Mouse (Mus musculus): Measurements from ENCODE around the gene Cacna2d1. TPM values are rescaled to one million over a fixed set of nuclear protein-coding genes. Genes with fewer than 3 reads are reported as not detected.
A peak's percentile ranks its signal among the peaks of the same experiment; 100 is the strongest.

Cacna2d1 gene
- total RNA-seq, 1 experiment from 2014 or later: 143 TPM

- no peak for DNase-seq
Measured at GRCm38 (mm10) chr5:16062773-16063172, 128.3 kb downstream of the Cacna2d1 start.

DNA sequence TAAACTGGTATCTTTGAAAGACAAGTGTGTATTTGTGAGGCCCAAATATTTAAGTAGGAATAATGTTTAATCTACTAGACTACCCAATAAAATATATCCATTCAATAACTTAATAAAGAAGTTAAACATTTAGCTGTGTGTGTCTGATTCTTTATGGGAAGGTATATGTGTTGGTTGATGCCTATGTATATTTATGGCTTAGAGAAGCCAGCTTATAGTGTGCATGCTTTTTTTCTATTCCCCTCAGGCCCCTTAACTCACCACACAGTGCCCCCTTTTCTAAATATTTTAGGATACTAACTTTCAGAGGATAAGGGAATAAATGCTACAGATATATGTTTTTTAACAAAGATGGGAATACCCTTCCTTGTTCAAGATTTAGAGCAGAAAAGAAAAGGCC lies 128.8 kb downstream of the Cacna2d1 start:
- DNase-seq: no peak

DNA sequence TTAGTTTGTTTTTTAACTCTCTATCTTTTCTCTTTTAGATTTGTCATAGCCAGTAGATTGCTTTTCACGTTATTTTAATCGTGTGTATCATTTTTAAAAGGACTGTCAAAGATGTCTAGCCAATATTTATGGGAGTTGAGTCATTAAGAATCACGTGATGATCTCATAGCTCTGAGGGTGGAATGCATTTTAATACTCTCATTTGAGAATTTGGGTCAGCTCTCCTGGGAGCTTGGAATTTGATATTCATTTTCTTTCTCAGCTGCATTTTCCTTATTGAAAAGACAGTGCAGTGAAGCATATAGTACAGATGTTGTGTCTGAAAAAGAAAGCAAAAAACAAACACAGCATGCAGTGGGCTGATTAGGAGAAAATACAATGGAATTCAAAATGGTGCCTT lies 129.5 kb downstream of the Cacna2d1 start:
- no peak for DNase-seq

DNA sequence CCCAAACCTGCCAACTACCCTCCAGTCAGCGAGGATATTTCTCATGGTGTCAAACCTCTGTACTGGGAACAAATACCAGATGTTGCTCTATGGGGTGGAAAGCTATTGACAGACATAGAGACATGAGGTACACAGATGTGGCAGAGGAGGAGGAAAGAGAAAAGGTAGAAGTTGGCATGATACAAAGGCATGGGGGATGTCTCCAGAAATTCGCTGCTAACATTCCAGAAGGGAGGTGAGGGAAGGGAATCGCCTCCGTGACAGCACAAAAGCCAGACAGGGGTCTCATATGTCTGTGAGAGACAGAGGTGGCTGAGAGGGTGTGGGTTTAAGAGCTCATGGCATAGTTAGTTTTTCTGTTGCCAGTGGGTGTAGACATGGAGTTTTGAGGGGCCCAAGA lies 131.3 kb downstream of the Cacna2d1 start:
- DNase-seq: no peak

DNA sequence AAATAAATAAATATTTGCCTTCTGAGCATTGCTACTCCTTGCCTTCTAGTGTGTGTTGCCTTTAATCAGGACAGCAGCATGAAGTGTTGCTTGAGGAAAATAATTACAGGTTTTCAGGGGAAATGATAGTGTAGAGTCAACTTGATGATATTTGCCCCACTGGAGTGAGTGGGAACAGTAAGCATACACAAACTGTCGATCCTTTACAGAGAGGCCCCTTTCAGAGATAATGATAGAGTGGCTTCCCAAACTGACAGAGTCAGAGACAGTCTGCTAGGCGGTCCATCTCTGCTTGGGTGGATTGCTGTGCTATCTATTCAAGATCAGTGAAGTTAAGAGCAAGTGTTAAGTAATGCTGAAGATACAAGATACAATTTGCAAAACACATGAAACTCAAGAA lies 147.8 kb downstream of the Cacna2d1 start:
- DNase-seq: no peak

- DNase-seq: no peak
Measured at GRCm38 (mm10) chr5:16086979-16087902, 152.8 kb downstream of the Cacna2d1 start.

DNA sequence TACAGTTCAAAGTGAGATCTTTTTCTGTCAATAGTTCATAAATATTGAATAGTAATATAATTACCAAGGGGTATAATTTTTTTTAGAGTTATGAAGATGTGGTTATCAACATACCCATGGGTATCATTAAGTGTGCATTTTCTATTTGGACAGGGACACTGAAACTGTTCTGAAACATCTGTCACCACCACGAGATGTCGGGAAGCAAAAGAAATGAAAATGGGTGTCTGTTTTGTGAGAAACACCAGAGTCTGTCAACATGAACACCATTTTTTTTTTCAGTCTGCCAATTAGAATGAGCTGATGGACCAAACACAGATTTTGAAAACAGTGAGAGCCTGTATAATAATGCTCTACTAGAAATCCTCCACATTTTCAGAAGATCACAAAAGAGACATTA lies 153.5 kb downstream of the Cacna2d1 start:
- DNase-seq: no peak

- DNase-seq: no peak
Measured at GRCm38 (mm10) chr5:16092540-16092939, 158.0 kb downstream of the Cacna2d1 start.

DNA sequence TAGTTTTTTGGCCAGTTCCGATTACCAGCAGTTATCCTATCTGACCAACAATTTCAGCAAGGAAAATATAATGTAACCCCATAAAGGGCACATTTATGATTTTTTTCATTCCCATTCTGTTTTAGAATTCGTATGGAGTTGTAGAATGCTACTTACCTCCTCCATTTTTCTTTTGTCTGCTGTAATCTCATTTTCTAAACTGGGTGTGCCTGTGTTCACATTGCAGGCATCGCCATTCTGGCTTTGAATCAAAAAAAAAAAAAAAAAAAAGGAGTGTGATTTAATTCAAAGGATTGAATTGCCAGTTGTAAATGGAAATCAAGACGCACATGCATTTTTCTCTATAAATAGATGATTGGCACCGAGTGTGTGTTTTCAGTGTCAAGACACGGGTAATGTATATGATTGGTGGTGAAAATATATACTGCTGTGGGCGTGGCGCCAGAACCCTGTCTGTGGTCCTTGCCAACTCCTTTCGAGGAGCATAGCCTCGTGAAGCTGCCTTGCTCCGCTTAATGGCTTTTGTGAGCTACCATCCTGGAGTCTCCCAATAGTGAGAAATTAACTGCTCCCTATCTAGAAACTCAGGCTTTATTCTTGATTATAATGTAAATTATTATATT lies 158.7 kb downstream of the Cacna2d1 start:
- DNase-seq: no peak

DNA sequence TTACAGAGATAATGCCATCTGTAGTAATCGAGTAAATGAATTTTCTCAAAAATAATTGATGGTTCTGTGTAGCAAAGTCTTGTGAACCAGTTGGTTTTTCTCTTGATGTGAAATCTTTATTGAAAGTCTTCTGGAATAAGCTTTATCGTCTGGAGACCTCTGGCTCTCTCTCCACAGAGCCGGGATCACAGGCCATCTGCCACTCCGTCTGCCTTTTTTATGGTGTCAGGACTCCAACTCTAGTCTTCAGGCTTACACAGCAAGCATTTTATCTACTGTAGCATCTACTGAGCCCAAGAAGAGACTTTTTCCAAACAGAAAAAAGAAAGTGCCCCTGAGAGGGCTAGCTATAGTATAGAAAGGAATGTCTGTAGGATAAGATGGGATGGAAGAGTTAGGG lies 160.9 kb downstream of the Cacna2d1 start:
- DNase-seq: no peak

DNA sequence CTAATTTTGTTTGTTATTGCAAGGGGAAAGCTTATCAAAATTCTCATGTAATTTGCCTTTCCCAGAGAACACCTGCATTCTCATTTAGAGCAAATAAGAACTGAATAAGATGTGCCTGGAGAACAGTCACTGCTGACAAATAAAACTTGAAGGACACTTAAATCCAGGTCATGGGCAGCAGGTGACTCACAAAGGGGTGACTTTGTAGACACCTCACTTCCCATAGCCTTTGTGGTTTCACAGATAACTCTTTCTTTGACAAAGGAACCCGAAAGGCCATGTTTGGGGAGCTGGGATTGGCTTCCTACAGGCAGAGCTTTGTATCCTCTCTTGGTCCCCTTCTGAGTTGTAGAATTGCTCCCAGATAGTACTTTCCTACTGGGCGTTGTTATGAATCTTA lies 164.3 kb downstream of the Cacna2d1 start:
- peak; percentile 5 for DNase-seq

DNA sequence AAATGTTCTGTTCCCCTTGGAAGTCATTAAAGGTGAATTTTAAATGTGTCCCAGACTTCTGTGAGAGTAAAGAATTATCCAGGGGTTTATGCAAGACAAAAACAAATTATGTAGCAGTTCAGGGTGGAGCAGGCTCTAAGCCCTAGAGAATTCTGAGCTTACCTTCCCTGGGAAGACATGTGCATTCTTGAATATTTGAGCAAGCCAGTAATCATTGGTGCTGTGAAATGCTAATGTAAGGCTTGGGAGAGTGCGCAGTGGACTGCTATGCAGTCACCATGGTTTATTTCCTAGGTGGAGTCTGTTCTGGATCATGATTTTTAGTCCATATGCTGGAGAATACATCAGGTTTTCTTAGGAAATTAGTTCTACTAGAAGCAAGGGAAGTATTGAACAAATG lies 167.3 kb downstream of the Cacna2d1 start:
- no peak for DNase-seq

DNA sequence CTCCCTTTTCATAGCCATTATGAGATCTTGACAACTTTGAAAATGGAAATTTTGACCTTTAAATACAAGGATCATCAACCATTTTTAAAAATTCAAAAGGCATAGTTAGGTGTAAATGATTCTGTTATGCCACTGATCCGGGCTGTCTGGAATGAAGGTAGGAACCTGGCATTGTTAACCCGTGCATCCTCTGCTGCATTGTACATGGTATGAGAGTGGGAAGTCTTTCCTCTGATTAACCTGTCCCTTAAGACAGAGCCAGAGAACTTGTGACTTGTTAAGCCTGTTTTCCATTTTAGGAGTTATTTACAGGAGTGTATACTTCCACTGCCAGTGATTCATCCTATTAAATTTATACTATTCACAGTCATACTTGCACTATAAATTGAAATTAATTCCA lies 171.2 kb downstream of the Cacna2d1 start:
- DNase-seq: no peak

- DNase-seq: no peak
Measured at GRCm38 (mm10) chr5:16110643-16111042, 176.2 kb downstream of the Cacna2d1 start.

DNA sequence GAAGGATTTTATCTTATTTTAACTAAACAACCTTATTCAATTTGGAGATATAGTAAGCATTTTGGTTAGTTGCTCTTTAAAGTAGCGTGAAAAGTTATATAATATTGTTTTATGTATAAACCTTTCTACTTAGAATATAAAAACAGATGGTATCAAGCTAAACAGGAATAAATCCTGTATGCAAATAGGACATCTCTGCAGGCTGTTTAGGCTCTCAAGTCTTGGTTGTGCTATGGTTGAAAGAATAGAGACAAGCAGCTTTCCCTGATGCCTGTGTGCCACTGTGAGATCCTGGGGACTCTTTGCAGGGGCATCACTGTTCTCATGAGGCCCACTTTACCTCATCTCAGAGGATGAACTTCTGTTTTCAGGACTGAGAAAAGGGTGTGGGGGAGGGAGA lies 179.4 kb downstream of the Cacna2d1 start:
- DNase-seq: no peak

DNA sequence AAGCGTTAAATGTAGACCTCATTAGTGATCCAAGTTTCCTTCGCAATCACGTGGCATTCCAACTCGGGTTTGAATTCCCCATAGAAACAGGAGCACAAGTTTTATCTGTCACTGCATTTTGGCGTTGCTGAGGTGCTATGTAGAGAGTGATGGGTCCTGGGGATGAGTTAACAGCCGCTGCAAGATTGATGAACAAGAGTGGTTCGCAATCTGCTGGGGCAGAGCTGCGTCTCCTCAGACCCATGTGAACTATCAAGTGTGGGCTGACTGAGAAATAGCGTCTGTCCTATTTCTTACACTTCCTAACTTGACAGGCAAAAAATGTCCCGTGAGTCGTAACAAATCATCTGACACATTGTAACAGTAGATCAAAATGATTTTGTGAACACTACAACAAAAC lies 186.8 kb downstream of the Cacna2d1 start:
- DNase-seq: no peak

- no peak for DNase-seq
Measured at GRCm38 (mm10) chr5:16122110-16122509, 187.6 kb downstream of the Cacna2d1 start.

- no peak for DNase-seq
Measured at GRCm38 (mm10) chr5:16134286-16135094, 200.0 kb downstream of the Cacna2d1 start.

DNA sequence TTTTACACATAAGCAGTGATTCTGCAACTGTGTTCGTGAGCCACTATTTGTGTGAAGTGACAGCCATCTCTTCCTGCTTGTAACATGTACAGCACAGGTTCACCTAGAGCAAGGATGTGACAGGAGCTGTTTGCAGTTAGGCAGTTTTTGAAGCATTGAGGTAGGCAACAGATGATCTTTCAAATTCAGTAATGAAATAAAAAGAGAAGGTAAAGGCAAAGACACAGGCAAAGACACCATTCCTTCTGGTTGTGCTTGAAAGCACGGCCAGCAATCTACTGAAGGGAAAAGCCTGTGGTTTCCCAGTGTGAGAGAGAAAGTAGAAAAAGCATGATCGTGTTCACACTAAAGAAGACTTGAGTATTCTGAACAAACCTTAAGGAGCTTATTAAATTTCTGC lies 201.5 kb downstream of the Cacna2d1 start:
- DNase-seq: no peak

GRCm38 (mm10) chr5:16136839-16137238 lies 202.3 kb downstream of the Cacna2d1 start:
- no peak for DNase-seq

- DNase-seq: no peak
Measured at GRCm38 (mm10) chr5:16146602-16147001, 212.1 kb downstream of the Cacna2d1 start.

GRCm38 (mm10) chr5:16155375-16156284 lies 221.1 kb downstream of the Cacna2d1 start:
- DNase-seq: no peak
